Mouse (Mus musculus) megakaryocyte, embryonic 14.5 days (primary cell): ENCODE measurements around the gene Ldlrad3. TPM values are rescaled to one million over a fixed set of nuclear protein-coding genes. Genes with fewer than 3 reads are reported as not detected.

Source experiments
- H3K27me3 ChIP-seq: replicated peaks from 2 replicates; pipeline ENCODE3; 2012; ENCODE audit warnings: inconsistent platforms
- H3K36me3 ChIP-seq: replicated peaks from 2 replicates; pipeline ENCODE3; 2012; ENCODE audit warnings: low read length, inconsistent platforms, mixed read lengths
- H3K4me1 ChIP-seq: 2 replicates; pipeline ENCODE4 v1.6.1; 2012; ENCODE audit warnings: inconsistent platforms
- H3K4me3 ChIP-seq: replicated peaks from 2 replicates; pipeline ENCODE3; 2012; ENCODE audit warnings: moderate library complexity, mild to moderate bottlenecking, inconsistent platforms
- H3K9me3 ChIP-seq: 2 replicates; pipeline ENCODE4 v1.6.1; 2012; ENCODE audit warnings: inconsistent platforms
- FLI1 ChIP-seq: IDR thresholded peaks from 2 replicates; pipeline ENCODE4 v1.6.1; 2012; ENCODE audit warnings: low read length, inconsistent platforms, mixed read lengths
- GATA1 ChIP-seq: IDR thresholded peaks from 3 replicates; pipeline ENCODE4 v1.6.1; 2012; ENCODE audit warnings: mixed read lengths, low read length, inconsistent platforms, borderline replicate concordance
- polyA plus RNA-seq: library from polyadenylated mRNA; stranded (reverse); fragments of >175 nt; gene quantifications from 2 replicates; pipeline ENCODE4 v1.2.3, GENCODE M21; 2012; ENCODE audit warnings: low replicate concordance; ENCODE audit not compliant: insufficient read depth

The Ldlrad3 gene
- polyA plus RNA-seq, 1 experiment, result 0.22 TPM

GRCm38 (mm10) chr2:101960658-101961057, 225.5 kb downstream of the Ldlrad3 start:
- H3K4me3 ChIP-seq, result no peak overlapping the region
- H3K36me3 ChIP-seq, result no peaks in the 10 kb centered on the region
- H3K4me1 ChIP-seq, result peaks cover 9% of the 10 kb centered on the region
- peaks cover 18% of the 10 kb centered on the region for H3K27me3 ChIP-seq
- TF ChIP-seq FLI1 (no peak), GATA1 (no peak)
- no peaks in the 10 kb centered on the region for H3K9me3 ChIP-seq

GRCm38 (mm10) chr2:101956125-101956524, 230.1 kb downstream of the Ldlrad3 start:
- Histone ChIP-seq H3K4me3 (no peak overlapping the region), H3K36me3 (no peaks in the 10 kb centered on the region), H3K9me3 (no peaks in the 10 kb centered on the region), H3K4me1 (peaks cover 14% of the 10 kb centered on the region), H3K27me3 (peaks cover 16% of the 10 kb centered on the region)
- no peak for TF ChIP-seq FLI1
- TF ChIP-seq GATA1, result no peak

GRCm38 (mm10) chr2:101952951-101953361, 233.2 kb downstream of the Ldlrad3 start:
- H3K27me3 ChIP-seq, result peaks cover 12% of the 10 kb centered on the region
- no peaks in the 10 kb centered on the region for H3K36me3 ChIP-seq
- TF ChIP-seq FLI1, result no peak
- no peak for TF ChIP-seq GATA1
- no peak overlapping the region for H3K4me3 ChIP-seq
- no peaks in the 10 kb centered on the region for H3K9me3 ChIP-seq
- peaks cover 14% of the 10 kb centered on the region for H3K4me1 ChIP-seq

- H3K27me3 ChIP-seq, result peaks cover 12% of the 10 kb centered on the region
- peaks cover 10% of the 10 kb centered on the region for H3K4me1 ChIP-seq
- H3K9me3 ChIP-seq, result no peaks in the 10 kb centered on the region
- no peaks in the 10 kb centered on the region for H3K36me3 ChIP-seq
- no peak overlapping the region for H3K4me3 ChIP-seq
- TF ChIP-seq GATA1 (no peak), FLI1 (no peak)
Measured at GRCm38 (mm10) chr2:101950716-101951520, 235.3 kb downstream of the Ldlrad3 start.

- Histone ChIP-seq H3K27me3 (peaks cover 20% of the 10 kb centered on the region), H3K36me3 (no peaks in the 10 kb centered on the region), H3K9me3 (no peaks in the 10 kb centered on the region), H3K4me3 (no peak overlapping the region), H3K4me1 (no peaks in the 10 kb centered on the region)
- TF ChIP-seq GATA1 (no peak), FLI1 (no peak)
Measured at GRCm38 (mm10) chr2:101935006-101935405, 251.2 kb downstream of the Ldlrad3 start.

GRCm38 (mm10) chr2:101933301-101933700, 252.9 kb downstream of the Ldlrad3 start:
- no peaks in the 10 kb centered on the region for H3K36me3 ChIP-seq
- no peaks in the 10 kb centered on the region for H3K4me1 ChIP-seq
- TF ChIP-seq GATA1, result no peak
- TF ChIP-seq FLI1, result no peak
- no peak overlapping the region for H3K4me3 ChIP-seq
- peaks cover 21% of the 10 kb centered on the region for H3K27me3 ChIP-seq
- H3K9me3 ChIP-seq, result no peaks in the 10 kb centered on the region

- TF ChIP-seq GATA1 (no peak), FLI1 (no peak)
Measured at GRCm38 (mm10) chr2:101932169-101932936, 253.8 kb downstream of the Ldlrad3 start.

GRCm38 (mm10) chr2:101925591-101926188, 260.5 kb downstream of the Ldlrad3 start:
- Histone ChIP-seq H3K27me3 (peaks cover 22% of the 10 kb centered on the region), H3K4me3 (no peak overlapping the region), H3K9me3 (no peaks in the 10 kb centered on the region), H3K4me1 (no peaks in the 10 kb centered on the region), H3K36me3 (no peaks in the 10 kb centered on the region)
- TF ChIP-seq FLI1 (no peak), GATA1 (no peak)

More at GRCm38 (mm10) chr2:101932169-101932936, 253.8 kb downstream of the Ldlrad3 start:
- H3K27me3 ChIP-seq, result peaks cover 23% of the 10 kb centered on the region
- no peak overlapping the region for H3K4me3 ChIP-seq
- no peaks in the 10 kb centered on the region for H3K4me1 ChIP-seq
- no peaks in the 10 kb centered on the region for H3K36me3 ChIP-seq
- no peaks in the 10 kb centered on the region for H3K9me3 ChIP-seq

- no peak for TF ChIP-seq FLI1
- no peak for TF ChIP-seq GATA1
- no peak overlapping the region for H3K4me3 ChIP-seq
- peaks cover 18% of the 10 kb centered on the region for H3K27me3 ChIP-seq
- no peaks in the 10 kb centered on the region for H3K9me3 ChIP-seq
- H3K4me1 ChIP-seq, result no peaks in the 10 kb centered on the region
- H3K36me3 ChIP-seq, result no peaks in the 10 kb centered on the region
Measured at GRCm38 (mm10) chr2:101925183-101925582, 261.0 kb downstream of the Ldlrad3 start.
